Mouse (Mus musculus): ENCODE data around the gene Slc3a1. TPM values are rescaled to one million over a fixed set of nuclear protein-coding genes. Genes with fewer than 3 reads are reported as not detected.

Gene Slc3a1
- total RNA-seq, 1 experiment from 2014 or later, result 1.3 TPM

- DNase-seq, result no peak
Observed at GRCm38 (mm10) chr17:85037855-85038254, 9.7 kb downstream of the Slc3a1 start.

GRCm38 (mm10) chr17:85038311-85038710, 10.1 kb downstream of the Slc3a1 start:
- DNase-seq, result no peak

GRCm38 (mm10) chr17:85038761-85039160, 10.6 kb downstream of the Slc3a1 start:
- no peak for DNase-seq

GRCm38 (mm10) chr17:85040913-85041312, 12.7 kb downstream of the Slc3a1 start:
- DNase-seq, result no peak

- no peak for DNase-seq
Observed at GRCm38 (mm10) chr17:85042419-85042818, 14.2 kb downstream of the Slc3a1 start.

- no peak for DNase-seq
Observed at GRCm38 (mm10) chr17:85043404-85043816, 15.2 kb downstream of the Slc3a1 start.

GRCm38 (mm10) chr17:85044466-85044865, 16.3 kb downstream of the Slc3a1 start:
- no peak for DNase-seq

GRCm38 (mm10) chr17:85045160-85045559, 17.0 kb downstream of the Slc3a1 start:
- DNase-seq, result no peak

GRCm38 (mm10) chr17:85048379-85048778, 20.2 kb downstream of the Slc3a1 start:
- no peak for DNase-seq

- DNase-seq, result no peak
Observed at GRCm38 (mm10) chr17:85058276-85058675, 30.1 kb downstream of the Slc3a1 start.

- no peak for DNase-seq
Observed at GRCm38 (mm10) chr17:85059136-85059535, 31.0 kb downstream of the Slc3a1 start.

GRCm38 (mm10) chr17:85063560-85063959, 35.4 kb downstream of the Slc3a1 start:
- DNase-seq, result no peak

- DNase-seq, result no peak
Observed at GRCm38 (mm10) chr17:85067331-85067730, 39.2 kb downstream of the Slc3a1 start.

- no peak for DNase-seq
Observed at GRCm38 (mm10) chr17:85070658-85071057, 42.5 kb downstream of the Slc3a1 start.

GRCm38 (mm10) chr17:85071088-85071775, 43.1 kb downstream of the Slc3a1 start:
- no peak for DNase-seq

GRCm38 (mm10) chr17:85072383-85072782, 44.2 kb downstream of the Slc3a1 start:
- no peak for DNase-seq

GRCm38 (mm10) chr17:85073214-85073613, 45.0 kb downstream of the Slc3a1 start:
- no peak for DNase-seq

- no peak for DNase-seq
Observed at GRCm38 (mm10) chr17:85074083-85074482, 45.9 kb downstream of the Slc3a1 start.

GRCm38 (mm10) chr17:85079276-85079675, 51.1 kb downstream of the Slc3a1 start:
- DNase-seq, result no peak

GRCm38 (mm10) chr17:85080781-85081180, 52.6 kb downstream of the Slc3a1 start:
- no peak for DNase-seq

GRCm38 (mm10) chr17:85085335-85085734, 57.2 kb downstream of the Slc3a1 start:
- DNase-seq, result no peak

- DNase-seq, result no peak
Observed at GRCm38 (mm10) chr17:85086501-85086900, 58.3 kb downstream of the Slc3a1 start.

- no peak for DNase-seq
Observed at GRCm38 (mm10) chr17:85087591-85087990, 59.4 kb downstream of the Slc3a1 start.

GRCm38 (mm10) chr17:85088401-85088800, 60.2 kb downstream of the Slc3a1 start:
- DNase-seq, result no peak

GRCm38 (mm10) chr17:85089011-85089410, 60.8 kb downstream of the Slc3a1 start:
- peak; percentile 7 for DNase-seq
